Mouse (Mus musculus) MEL (cell line): ENCODE measurements around the gene Stxbp5l.

Experiments
- CHD2 ChIP-seq: IDR thresholded peaks from 2 replicates; pipeline ENCODE4 v1.6.1; 2011; ENCODE audit warnings: low read length, improper control_type of control experiment
- CTCF ChIP-seq, 3 experiments: IDR thresholded peaks in 2 of 3; conservative IDR thresholded peaks in 1 of 3; 2 replicates each; pipeline ENCODE4 v1.5.1; 2011 to 2012; ENCODE audit warnings: low read length in 3 of 3, low read depth in 2 of 3, mild to moderate bottlenecking in 2 of 3, improper control_type of control experiment in 1 of 3, inconsistent platforms in 1 of 3, mixed read lengths in 1 of 3, moderate library complexity in 1 of 3; ENCODE audit not compliant: control insufficient read depth in 1 of 3, insufficient read depth in 1 of 3, poor library complexity in 1 of 3, severe bottlenecking in 1 of 3
- EP300 ChIP-seq, 2 experiments: IDR thresholded peaks; 2 replicates each; pipeline ENCODE4 v1.6.1; 2011; ENCODE audit warnings: improper control_type of control experiment in 2 of 2, low read length in 2 of 2, low read depth in 1 of 2, mild to moderate bottlenecking in 1 of 2
- GATA1 ChIP-seq: IDR thresholded peaks from 2 replicates; pipeline ENCODE4 v1.6.1; 2011; ENCODE audit warnings: low read depth, low read length, improper control_type of control experiment
- RCOR1 ChIP-seq: IDR thresholded peaks from 2 replicates; pipeline ENCODE4 v1.6.1; 2012; ENCODE audit warnings: low read depth, mild to moderate bottlenecking, inconsistent platforms, low read length, improper control_type of control experiment
- TAL1 ChIP-seq: IDR thresholded peaks from 2 replicates; pipeline ENCODE4 v1.6.1; 2012; ENCODE audit warnings: mild to moderate bottlenecking, inconsistent platforms, low read length, moderate library complexity, mixed read lengths
- USF1 ChIP-seq: IDR thresholded peaks from 2 replicates; pipeline ENCODE4 v1.6.1; 2014; ENCODE audit warnings: low read depth, mild to moderate bottlenecking, inconsistent platforms, low read length, improper control_type of control experiment, moderate library complexity
- ZNF384 ChIP-seq: IDR thresholded peaks from 2 replicates; pipeline ENCODE4 v1.6.1; 2012; ENCODE audit warnings: low read depth, mild to moderate bottlenecking, inconsistent platforms, low read length, improper control_type of control experiment

DNA sequence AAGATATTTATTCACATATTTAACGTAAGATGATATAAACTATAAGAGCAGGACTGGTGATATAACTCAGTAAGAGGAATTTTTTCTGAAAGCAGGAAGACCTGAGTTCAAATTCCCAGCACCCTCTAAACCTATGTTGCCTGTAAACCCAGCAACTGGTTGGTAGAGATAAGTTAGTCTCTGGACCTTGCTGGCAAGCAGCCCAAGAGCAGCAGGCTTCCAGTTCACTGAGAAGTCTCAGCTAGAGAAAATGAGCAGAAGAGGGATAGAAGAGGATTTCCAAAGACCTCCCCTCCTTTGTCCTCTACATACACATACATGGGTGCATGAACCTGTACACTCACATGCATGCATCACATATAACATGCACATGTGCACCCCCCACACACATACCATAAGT lies 165.6 kb downstream of the Stxbp5l start:
- no peak for TF ChIP-seq EP300 (IDR thresholded peaks at IDR 0.05; ENCODE audit: low read depth in 1 of 2, low read length in 2 of 2)
- TF ChIP-seq CTCF (IDR thresholded peaks at IDR 0.05 in 2 of 3, conservative IDR thresholded peaks at IDR 0.05 in 1 of 3; ENCODE audit: control insufficient read depth in 1 of 3, insufficient read depth in 1 of 3, low read depth in 2 of 3, low read length in 3 of 3, poor library complexity in 1 of 3, severe bottlenecking in 1 of 3) = no peak
- TF ChIP-seq CHD2 = no peak
- no peak for TF ChIP-seq USF1
- TF ChIP-seq ZNF384 = no peak
- no peak for TF ChIP-seq GATA1
- no peak for TF ChIP-seq RCOR1
- TF ChIP-seq TAL1 = no peak
